Mouse (Mus musculus): ENCODE data around the gene Macf1. TPM values are rescaled to one million over a fixed set of nuclear protein-coding genes. Genes with fewer than 3 reads are reported as not detected.
"Not testable (repeated sequence)": the region's sequence is repeated elsewhere in the genome, so short reads cannot be mapped to it uniquely, and the experiment has no call there.

Gene Macf1
- polyA plus RNA-seq, 1 experiment: 49.8 TPM

GRCm38 (mm10) chr4:123342642-123343470, 341.3 kb downstream of the Macf1 start, which contains the start of gene Bmp8a:
Bmp8a (minus strand) TSS chr4:123343252.
- no peak for DNase-seq (ENCODE audit: low read depth)

DNA sequence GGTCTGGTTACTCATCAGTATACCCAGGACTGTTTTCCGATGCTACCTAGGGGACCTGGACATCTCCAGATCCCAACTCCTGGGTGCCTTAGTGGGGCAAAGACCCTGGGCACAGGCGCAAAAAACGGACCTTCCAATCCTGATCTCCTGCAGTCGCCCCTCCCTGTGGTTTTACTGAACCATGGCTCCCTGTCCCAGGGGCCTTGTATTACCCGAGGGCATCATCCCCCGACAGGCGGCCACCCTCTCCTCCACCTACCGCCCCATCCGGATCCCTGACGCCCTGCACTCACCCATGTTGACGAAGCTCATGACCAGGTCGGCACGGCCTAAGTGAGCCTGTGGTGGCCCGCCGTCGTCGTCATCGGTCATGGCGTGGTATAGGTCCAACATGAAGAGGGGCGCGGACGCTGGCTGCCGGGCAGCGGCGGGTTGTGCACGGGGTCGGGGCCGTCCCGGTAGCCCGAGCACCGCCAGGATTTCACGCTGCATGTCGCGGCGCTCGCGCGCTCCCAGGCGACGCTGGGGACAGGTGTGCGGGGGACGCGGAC, 342.0 kb downstream of the Macf1 start:
- no peak for DNase-seq (ENCODE audit: low read depth)

DNA sequence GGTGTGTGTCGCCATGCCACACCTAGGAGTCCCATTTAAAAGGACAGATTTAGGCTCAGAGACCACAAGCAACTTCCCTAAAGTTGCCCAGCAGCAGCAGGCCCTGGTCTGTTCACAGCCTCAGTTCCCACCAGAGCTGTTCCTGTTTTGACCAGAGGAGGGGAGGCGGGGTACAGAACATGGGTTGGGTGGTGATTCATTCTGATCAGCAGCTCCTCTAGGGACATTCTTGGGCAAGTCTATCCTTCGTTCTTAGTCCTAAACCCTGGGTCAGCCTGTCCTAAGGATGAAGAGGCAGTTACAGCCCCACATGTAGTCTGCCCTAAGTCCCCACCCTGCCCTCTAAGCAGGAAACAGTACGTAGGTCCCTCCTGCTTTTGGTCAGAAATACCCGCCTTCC, 343.9 kb downstream of the Macf1 start:
- no peak for DNase-seq (ENCODE audit: low read depth)

DNA sequence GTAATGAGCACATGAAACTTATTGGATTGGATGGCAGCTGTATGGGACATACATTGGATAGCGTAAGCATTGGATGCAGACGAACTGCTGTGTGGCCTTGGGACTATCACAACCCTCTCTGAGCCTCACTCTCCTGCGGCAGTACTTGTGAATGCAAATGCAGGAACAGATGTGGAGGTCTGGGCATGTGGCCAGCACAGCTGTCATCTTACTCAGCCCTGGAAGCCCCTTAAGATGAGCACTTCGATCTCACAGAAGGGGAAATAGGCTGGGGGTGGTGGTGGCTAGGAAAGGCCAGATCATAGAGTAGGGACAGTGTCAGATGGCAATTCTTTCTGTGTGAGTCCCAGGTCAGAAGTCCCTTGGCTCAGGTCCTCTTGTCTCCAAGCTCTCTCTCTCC, 346.5 kb downstream of the Macf1 start:
- DNase-seq (ENCODE audit: low read depth): no peak

- DNase-seq (ENCODE audit: low read depth): no peak
Measured at GRCm38 (mm10) chr4:123335796-123336585, 348.2 kb downstream of the Macf1 start.

DNA sequence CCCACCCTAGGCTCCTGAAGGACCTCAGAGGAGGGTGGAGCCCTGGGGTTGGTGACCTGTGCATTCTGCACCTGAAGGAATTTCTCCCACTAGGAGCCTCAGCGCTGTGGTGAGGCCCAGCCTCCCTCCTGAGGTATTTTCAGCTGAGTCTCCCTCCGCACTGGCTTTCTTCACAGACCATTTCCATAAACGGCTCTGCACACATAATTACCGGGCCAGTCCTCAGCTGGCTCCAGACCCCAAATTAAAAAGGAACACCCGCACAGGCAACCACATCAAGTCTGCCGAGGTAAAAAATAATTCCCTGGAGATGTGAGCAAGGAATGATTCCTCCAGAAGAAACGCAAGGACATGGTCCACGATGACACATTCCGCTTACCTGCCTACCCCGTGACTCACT, 348.9 kb downstream of the Macf1 start:
- DNase-seq (ENCODE audit: low read depth): not testable (repeated sequence)

DNA sequence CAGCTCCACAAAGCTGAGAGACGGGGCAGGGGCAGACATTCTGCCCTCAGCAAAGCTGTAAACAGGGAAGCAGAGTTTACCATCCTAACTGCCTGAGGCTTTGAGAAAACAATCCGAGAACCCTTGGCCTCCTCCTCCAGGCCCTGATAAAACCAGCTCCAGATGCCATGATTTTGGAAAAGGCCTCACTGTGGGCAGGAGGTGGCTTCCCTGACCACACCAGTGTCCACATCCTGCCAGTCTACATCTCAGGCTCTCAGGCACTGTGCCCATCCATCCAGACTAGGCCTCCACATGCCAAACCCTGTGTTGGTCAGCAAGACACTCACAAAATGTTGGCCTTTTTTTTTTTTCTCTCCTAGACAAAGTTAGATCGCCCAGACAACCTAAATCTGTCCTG, 350.0 kb downstream of the Macf1 start:
- DNase-seq (ENCODE audit: low read depth): no peak

- DNase-seq (ENCODE audit: low read depth): no peak
Measured at GRCm38 (mm10) chr4:123333151-123333550, 351.0 kb downstream of the Macf1 start.

- DNase-seq (ENCODE audit: low read depth): not testable (repeated sequence)
Measured at GRCm38 (mm10) chr4:123331961-123332360, 352.2 kb downstream of the Macf1 start.

GRCm38 (mm10) chr4:123331326-123331725, 352.8 kb downstream of the Macf1 start:
- DNase-seq (ENCODE audit: low read depth): no peak

GRCm38 (mm10) chr4:123328946-123329345, 355.2 kb downstream of the Macf1 start:
- DNase-seq (ENCODE audit: low read depth): no peak

DNA sequence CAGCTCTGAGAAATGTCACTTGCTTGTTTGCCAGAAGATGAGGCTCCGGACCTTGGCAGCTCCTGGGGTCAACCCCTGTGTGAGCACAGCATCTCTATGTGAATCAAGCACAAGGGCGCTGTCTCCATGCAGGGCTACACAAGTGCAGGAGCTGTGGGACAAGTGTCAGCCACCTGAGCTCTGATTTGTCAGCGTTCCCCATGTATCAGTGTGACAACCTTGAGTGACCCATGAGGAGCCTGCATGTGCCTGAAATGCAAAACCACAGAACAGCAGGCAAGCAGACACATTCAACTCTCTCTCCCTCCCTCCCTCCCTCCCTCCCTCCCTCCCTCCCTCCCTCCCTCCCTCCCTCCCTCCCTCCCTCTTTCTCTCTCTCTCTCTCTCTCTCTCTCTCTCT, 356.5 kb downstream of the Macf1 start:
- DNase-seq (ENCODE audit: low read depth): no peak

- DNase-seq (ENCODE audit: low read depth): no peak
Measured at GRCm38 (mm10) chr4:123326087-123326486, 358.1 kb downstream of the Macf1 start.

DNA sequence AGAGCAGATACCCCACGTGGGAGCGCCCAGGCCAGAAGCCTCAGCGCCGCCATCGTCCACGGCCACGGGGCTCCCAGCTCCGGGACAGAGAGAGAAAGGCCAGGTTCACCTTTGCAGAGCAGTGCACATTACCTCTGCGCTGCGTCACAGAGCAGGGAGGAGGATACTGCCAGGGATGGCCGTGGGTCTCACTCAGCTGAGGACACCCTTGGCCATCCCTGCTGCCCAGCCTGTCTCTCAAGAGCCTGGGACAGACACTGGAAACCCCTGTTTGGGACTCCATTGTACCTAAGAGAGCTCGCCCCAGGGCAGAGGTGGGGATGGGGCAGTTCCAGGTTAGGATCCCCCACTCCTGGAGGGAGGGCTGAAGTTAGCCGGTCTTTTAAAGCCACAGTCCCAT, 360.6 kb downstream of the Macf1 start, which contains the start of gene Oxct2a:
Gene Oxct2a, minus strand, starts transcription at position 101 of the 400 bp plus-strand sequence.
- no peak for DNase-seq (ENCODE audit: low read depth)

DNA sequence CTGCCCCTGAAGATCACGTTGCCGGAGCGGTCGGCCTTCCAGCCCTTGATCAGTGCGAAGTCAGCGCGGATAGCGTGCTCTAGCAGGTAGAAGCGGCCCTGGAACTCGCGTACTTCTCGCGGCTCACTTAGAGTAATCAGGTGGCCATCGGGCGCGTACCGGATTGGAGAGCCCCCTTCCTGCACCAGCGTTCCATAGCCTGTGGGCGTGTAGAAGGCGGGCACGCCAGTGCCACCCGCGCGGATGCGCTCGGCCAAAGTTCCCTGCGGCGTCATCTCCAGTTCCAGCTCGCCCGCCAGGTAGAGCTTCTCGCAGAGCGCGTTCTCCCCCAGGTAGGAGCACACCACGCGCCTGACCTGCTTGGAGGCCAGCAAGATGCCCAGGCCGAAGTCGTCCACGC, 361.2 kb downstream of the Macf1 start:
- DNase-seq (ENCODE audit: low read depth): not testable (repeated sequence)

DNA sequence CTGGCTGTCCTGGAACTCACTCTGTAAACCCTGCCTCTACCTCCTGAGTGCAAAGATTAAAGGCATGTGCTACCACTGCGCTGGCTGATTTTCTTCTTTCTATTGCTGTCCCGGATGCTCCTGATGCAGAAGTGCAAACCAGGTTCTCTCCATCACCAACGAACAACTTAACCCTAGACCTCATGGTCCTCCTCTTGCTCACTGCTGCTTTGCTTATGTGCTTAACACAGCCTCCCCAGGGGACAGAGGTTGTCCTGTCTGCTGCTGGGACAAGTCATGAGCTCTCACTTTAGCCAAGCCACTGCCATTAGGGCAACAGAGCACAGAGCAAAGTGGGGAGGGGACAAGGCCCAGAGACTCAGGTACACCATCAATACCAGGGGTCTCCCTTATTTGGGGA, 369.7 kb downstream of the Macf1 start:
- no peak for DNase-seq (ENCODE audit: low read depth)

DNA sequence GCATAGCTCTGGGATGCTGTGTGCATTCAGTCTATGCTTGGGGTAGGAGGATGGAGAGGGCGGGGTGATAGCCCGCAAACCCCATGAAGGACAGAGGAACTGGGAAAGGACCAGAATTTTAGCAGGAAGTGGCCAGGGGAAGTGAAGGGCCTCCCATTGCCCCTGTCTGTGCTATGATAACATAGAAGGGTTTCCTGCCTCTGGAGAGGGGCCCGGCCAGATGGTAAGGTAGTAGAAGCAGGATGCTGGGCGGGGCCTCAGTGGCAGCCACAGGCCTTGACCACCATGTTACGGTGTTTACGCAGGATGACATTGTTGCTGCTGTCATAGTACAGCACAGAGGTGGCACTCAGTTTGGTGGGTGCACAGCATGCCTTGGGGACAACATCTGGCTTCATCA, 371.1 kb downstream of the Macf1 start:
- no peak for DNase-seq (ENCODE audit: low read depth)

GRCm38 (mm10) chr4:123311845-123312244, 372.3 kb downstream of the Macf1 start:
- DNase-seq (ENCODE audit: low read depth): no peak

DNA sequence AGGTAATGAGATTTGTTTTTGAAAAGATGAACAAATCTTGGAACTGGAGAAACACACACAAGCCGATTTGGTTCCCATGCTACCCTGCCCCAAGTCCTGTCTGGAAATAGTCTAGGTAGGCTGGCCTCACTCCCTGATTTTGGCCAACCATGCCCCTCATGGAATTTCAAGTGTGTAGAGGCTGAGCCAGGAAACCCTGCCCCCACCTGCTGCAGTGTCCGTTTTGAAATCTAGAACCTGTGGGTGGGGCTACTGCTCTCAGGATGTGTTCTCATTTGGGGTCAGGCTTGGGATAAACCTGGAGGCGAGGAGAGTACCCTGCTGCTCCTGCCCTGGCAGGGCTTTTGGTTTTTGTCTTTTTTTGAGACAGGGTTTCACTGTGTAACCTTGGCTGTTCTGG, 375.9 kb downstream of the Macf1 start:
- no peak for DNase-seq (ENCODE audit: low read depth)

DNA sequence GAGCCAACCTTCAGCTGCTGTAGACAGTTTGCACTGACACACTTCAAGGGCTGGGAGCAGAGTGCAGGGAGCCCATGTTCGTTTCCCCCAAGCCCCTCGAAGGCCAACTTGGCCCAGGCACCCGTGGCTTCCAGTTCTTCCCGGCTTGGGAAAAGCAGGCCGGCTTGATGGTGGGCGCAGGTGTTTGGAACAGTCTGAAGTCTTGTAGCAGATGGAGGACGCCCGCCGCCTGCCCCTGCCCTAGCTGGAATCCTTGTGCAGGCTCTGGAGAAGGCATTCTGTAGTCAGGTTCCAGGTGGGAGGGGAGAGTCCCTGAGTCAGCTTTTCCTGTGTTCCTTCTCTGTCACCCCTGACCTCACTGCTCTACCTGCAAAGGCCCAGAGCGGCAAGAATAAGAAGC, 377.2 kb downstream of the Macf1 start:
- no peak for DNase-seq (ENCODE audit: low read depth)

DNA sequence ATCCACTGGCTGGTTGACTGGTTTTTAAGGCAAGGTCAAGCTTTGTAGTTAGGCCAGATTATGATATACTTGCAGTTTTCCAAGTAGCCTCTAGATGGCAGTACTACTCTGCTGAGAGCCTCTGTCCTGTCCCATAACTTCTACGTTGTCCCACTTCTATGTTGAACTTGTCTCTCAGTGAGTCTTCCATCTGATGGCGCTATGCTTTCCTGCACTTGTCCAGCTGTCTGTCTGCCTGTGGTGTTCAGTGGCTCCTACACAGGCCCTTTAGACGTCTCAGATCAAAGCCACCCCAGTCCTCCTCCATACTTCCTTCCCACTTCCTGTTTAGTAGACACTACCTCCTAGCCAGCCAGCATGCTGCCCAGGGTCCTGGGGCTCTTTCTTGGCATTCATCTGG, 378.4 kb downstream of the Macf1 start:
- no peak for DNase-seq (ENCODE audit: low read depth)

Measured in gonadal fat pad, adult 2 months (tissue).